Mouse (Mus musculus): Measurements from ENCODE around the gene Gnao1. TPM values are rescaled to one million over a fixed set of nuclear protein-coding genes. Genes with fewer than 3 reads are reported as not detected.

Gnao1 gene
- 11.1 and 12.2 TPM in 2 replicates for polyA plus RNA-seq (2012; rRNA removed)

DNA sequence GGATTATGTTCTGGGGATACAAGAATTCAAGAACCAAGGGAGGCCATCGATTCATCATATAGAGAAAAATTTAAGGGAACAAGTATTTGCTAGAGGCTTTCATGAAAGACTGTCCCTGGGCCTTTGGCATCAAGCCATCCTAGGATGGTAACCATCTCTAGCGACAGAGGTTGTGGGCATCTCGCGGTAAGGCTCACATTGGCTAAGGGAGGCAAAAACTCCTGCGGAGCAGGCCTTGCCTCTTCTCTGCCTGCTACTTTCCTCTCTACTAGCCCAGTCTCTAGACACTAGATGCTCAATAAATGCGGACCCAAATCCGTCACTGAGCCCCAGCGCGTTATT, at the start of gene Gnao1:
TSS of gene Gnao1 (plus strand) at position 281 of the 342 bp plus-strand sequence.

DNA sequence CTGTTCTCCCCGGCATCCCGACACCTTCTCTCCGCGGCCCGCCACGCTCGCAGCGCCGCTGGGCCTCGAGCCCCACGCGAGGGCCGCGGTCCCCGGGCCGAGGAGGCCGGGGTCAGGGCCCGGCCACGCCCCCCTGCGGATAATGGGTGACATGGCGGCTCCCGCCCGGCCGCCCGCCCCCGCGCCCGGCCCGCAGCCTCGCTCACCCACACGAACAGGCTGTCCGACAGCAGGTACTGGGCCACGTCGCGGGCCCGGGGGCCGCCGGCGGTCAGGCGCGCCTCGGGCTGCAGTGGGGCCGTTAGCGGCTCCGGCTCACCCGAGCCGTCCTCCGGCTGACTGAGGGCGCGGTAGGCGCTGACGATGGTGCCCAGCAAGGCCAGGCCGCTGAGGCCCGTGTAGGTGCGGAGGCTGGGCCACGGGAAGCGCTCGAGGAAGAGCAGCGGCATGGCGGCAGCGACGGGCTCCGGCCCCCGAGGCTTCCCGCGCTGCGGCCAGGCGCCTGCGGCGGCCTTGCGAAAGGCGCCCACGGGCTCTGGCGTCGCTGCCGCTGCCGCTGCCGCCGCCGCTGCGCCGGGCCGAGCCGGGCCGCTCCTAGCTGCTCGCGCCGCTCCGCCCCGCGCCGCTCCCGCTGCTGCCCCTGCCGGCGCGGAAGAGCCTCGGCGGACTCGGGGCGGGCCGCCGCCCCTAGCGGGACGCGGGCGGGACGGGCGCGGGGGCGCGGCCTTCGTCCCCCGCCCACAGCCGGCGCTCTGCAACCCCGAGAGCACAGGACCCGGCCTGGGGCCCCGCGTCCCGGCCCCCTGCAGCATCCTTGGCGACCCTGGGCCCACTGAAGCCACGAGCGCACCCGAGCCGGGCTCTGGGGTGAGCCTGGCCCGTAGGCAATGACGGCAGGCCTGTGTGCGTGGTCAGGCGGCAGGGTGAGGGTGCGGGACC, 202.5 kb downstream of the Gnao1 start, which contains the start of gene Amfr:
TSS of gene Amfr (minus strand) at position 830 of the 939 bp plus-strand sequence.

Other genes starting within 250 kb of the Gnao1 start
- gene Amfr, start 202.9 kb downstream of the Gnao1 start, polyA plus RNA-seq (2012; rRNA removed) = 46.5 and 52.2 TPM in 2 replicates
- 40.4 and 64.7 TPM in 2 replicates for gene Nudt21, start 227.1 kb downstream of the Gnao1 start, polyA plus RNA-seq (2012; rRNA removed)
- gene Ogfod1, start 227.2 kb downstream of the Gnao1 start, polyA plus RNA-seq (2012; rRNA removed) = 1.2 and 1.5 TPM in 2 replicates

All from stomach, adult 2 months (tissue).